Mouse (Mus musculus) cerebral cortex, adult 2 months (tissue): ENCODE data around the gene Zfp960.

Source experiments
- WGBS: fragments of 180-500 bp; shearing (Covaris S2); methylation state at CpG from one replicate; pipeline ENCODE4 v1.1.7; 2018; 5-methylcytosine and 5-hydroxymethylcytosine counted together

The Zfp960 gene

DNA sequence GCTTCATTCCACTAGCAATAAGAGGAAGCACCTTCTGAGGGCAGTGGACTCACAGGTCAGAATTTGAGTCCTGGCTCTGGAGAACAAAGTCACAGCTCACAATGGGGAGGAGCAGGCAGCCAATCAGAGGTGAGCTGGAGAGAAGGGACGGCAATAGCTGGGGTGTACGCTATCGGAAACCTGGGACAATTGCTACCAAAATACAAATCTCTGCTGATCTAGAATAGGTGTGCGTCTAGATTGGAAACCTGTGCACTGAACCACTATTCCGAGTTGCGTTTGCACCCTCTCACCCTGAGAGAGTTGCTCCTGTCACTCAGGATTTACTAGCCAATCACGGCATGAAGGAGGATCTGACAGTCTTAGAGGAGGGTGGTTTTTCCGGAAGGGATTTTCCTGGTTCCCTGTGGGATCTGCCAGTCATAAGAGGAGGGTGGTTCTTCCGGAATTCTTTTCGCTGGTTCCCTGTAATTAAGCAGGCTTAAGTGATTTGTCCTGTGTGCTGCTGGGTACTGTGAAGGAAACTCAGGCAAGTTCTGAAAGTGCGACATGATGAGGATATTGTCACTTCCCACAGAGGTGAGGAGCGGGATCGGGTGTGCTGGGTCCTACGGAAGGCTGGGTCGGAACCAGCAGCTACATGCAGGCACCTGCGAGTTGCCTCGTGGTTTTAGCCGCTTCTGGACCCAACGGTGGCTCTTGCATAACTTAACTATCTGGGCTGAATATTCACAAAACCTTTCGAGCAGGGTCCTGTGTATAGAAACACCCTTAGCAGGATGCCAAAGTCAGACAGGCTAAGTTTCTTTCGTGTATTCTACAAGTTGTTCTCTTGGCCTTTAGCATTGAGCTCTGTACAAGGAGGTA lies at the start of gene Zfp960:
Zfp960 (plus strand) TSS at position 486 of the 867 bp plus-strand sequence.
- under 1% methylated on average over 21 of the region's 21 CpGs for WGBS

DNA sequence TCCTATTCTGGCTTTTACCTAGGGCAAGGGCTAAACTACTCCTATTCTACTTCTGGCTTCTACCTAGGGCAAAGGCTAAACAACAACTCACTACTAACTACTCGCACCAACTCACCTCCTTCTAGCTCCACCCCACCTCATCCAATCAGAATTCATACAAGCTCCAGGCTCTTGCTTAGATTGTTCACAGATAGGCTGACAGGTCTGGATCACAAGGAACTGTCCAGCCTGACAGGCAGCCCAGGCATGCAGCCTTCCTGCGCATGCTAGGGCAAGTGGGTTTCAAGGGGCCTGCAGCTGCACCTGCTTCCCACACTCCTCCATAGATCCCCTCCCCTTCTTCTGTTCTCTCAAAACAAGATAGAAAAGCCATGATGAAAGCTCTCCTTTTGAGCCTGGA lies 45.8 kb upstream of the Zfp960 start:
- 98% methylated on average over 2 of the region's 2 CpGs for WGBS

DNA sequence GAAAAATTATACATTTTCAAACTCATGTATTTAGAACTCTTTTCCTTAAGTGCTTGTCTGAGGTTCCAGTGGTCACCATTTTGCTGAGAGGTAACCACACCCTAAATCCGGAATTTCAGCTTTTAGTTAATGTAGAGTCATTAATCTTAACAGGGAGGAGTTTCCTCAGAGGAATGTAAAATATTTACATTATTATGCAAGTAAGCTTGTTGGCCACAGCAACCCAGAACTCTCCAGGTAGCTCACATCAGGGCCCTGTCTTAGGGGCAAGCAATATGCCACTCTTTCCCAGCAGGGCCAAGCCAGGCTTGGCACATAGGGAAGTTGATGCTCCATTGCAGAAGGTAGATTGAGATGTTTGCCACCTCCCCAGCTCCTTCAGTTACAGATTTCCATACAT lies 4.3 kb upstream of the Zfp960 start:
- WGBS = 70% methylated on average over 1 of the region's 1 CpGs

DNA sequence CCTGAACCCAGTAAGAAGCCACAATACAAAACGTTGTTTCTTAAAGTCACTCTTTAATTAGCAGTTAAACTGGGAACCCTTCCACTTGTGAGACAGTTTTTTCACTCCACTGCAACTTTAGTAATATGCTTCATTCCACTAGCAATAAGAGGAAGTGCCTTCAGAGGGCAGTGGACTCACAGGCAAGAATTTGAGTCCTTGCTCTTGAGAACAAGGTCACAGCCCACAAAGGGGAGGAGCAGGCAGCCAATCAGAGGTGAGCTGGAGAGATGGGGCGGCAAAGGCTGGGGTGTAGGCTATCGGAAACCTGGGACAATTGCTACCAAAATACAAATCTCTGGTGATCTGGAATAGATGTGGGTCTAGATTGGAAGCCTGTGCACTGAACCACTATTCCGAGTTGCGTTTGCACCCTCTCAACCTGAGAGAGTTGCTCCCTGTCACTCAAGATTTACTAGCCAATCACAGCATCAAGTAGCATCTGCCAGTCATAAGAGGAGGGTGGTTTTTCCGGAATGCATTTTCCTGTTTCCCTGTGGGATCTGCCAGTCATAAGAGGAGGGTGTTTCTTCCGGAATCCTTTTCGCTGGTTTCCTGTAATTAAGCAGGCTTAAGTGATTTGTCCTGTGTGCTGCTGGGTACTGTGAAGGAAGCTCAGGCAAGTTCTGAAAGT lies 57.1 kb downstream of the Zfp960 start, which contains the start of gene Zfp97:
Zfp97 (plus strand) TSS at position 586 of the 673 bp plus-strand sequence.
- no CpG with 5 or more reads among the region's 8 CpGs for WGBS
